Mouse (Mus musculus) lung, postnatal 0 days (tissue): ENCODE measurements around the gene Fyn. TPM values are rescaled to one million over a fixed set of nuclear protein-coding genes. Genes with fewer than 3 reads are reported as not detected.

Experiments used
- ATAC-seq: fragments of 200-750 bp; cut with Nextera tagmentation; 2 replicates; pipeline ENCODE4 v1.8.0; 2017; ENCODE audit warnings: moderate library complexity
- DNase-seq: peaks from one replicate; pipeline ENCODE4 v3.0.0-alpha.2; 2016; ENCODE audit warnings: low spot score
- H3K27ac ChIP-seq: fragments of 300-500 bp; sonication (generic); 2 replicates; pipeline ENCODE4 v1.5.1; 2014; ENCODE audit warnings: antibody characterized with exemption, mild to moderate bottlenecking, low read length, mixed read lengths
- H3K27me3 ChIP-seq: fragments of 300-500 bp; sonication (generic); replicated peaks from 2 replicates; pipeline ENCODE4 v1.6.1; 2014; ENCODE audit warnings: low read length, mixed read lengths; ENCODE audit not compliant: insufficient read depth
- H3K36me3 ChIP-seq: fragments of 300-500 bp; sonication (generic); 2 replicates; pipeline ENCODE4 v1.6.1; 2014; ENCODE audit warnings: low read length, mixed read lengths; ENCODE audit not compliant: insufficient read depth
- H3K4me1 ChIP-seq: fragments of 300-500 bp; sonication (generic); 2 replicates; pipeline ENCODE4 v1.6.1; 2014; ENCODE audit warnings: antibody characterized with exemption, low read depth, low read length, mixed read lengths; ENCODE audit not compliant: insufficient read depth
- H3K4me2 ChIP-seq: fragments of 300-500 bp; sonication (generic); replicated peaks from 2 replicates; pipeline ENCODE4 v1.6.1; 2014; ENCODE audit warnings: low read depth, mild to moderate bottlenecking, low read length, moderate library complexity, mixed read lengths
- H3K4me3 ChIP-seq: fragments of 300-500 bp; sonication (generic); 2 replicates; pipeline ENCODE4 v1.5.1; 2014; ENCODE audit warnings: low read depth, low read length
- H3K9ac ChIP-seq: fragments of 300-500 bp; sonication (generic); replicated peaks from 2 replicates; pipeline ENCODE4 v1.6.1; 2014; ENCODE audit warnings: low read depth, mild to moderate bottlenecking
- H3K9me3 ChIP-seq: fragments of 300-500 bp; sonication (generic); 2 replicates; pipeline ENCODE4 v1.6.1; 2016; ENCODE audit warnings: low read length, mixed read lengths
- CTCF ChIP-seq: IDR thresholded peaks from 2 replicates; pipeline ENCODE4 v1.5.1; 2016; ENCODE audit warnings: antibody characterized with exemption, mild to moderate bottlenecking
- EP300 ChIP-seq: IDR thresholded peaks from 2 replicates; pipeline ENCODE4 v1.6.1; 2016; ENCODE audit warnings: antibody characterized with exemption, mild to moderate bottlenecking, control low read depth
- WGBS: fragments of 180-500 bp; shearing (Covaris S2); extraction: QIAGEN DNeasy Blood & Tissue Kit; methylation state at CpG from one replicate; pipeline ENCODE4 v1.1.7; 2014; 5-methylcytosine and 5-hydroxymethylcytosine counted together
- polyA plus RNA-seq: library from polyadenylated mRNA; unstranded; fragments of >200 nt; fragmentation: Nextera tagmentation; extraction: Ambion mirVana; gene quantifications from 2 replicates; pipeline ENCODE4 v1.2.1, GENCODE M21; 2015

The Fyn gene
- polyA plus RNA-seq, 1 experiment from 2014 or later = 23.0 TPM

GRCm38 (mm10) chr10:39540995-39541394 lies 172.3 kb downstream of the Fyn start:
- DNase-seq (peak; percentile 43), ATAC-seq (peak; percentile 26)
- 0 out of 2 replicates have a peak overlapping the region, but pooled peaks have one; percentile 12 for H3K9ac ChIP-seq
- no peak overlapping the region for H3K27ac ChIP-seq
- no peak overlapping the region for H3K4me2 ChIP-seq
- H3K9me3 ChIP-seq = no peaks in the 10 kb centered on the region
- TF ChIP-seq CTCF = no peak
- TF ChIP-seq EP300 = no peak
- no peaks in the 10 kb centered on the region for H3K27me3 ChIP-seq
- no peaks in the 10 kb centered on the region for H3K36me3 ChIP-seq
- WGBS = 27% methylated on average over 7 of the region's 7 CpGs
- peaks cover 10% of the 10 kb centered on the region; the same call in 1 of the 2 replicates for H3K4me1 ChIP-seq
- no peak overlapping the region for H3K4me3 ChIP-seq

- no peak for TF ChIP-seq EP300
- no peak for TF ChIP-seq CTCF
- no peaks in the 10 kb centered on the region for H3K9me3 ChIP-seq
- no peak overlapping the region for H3K4me3 ChIP-seq
- ATAC-seq (no peak), DNase-seq (no peak)
- no peak overlapping the region for H3K9ac ChIP-seq
- no peak overlapping the region for H3K27ac ChIP-seq
- H3K36me3 ChIP-seq = no peaks in the 10 kb centered on the region
- no peak overlapping the region for H3K4me2 ChIP-seq
- H3K27me3 ChIP-seq = no peaks in the 10 kb centered on the region
- H3K4me1 ChIP-seq = peaks cover 10% of the 10 kb centered on the region; the same call in 1 of the 2 replicates
- WGBS = 47% methylated on average over 6 of the region's 6 CpGs
Observed at GRCm38 (mm10) chr10:39541451-39541874, 172.8 kb downstream of the Fyn start.

- 18% methylated on average over 7 of the region's 7 CpGs for whole genome bisulfite sequencing
- Histone ChIP-seq H3K4me2 (no peak overlapping the region), H3K9ac (no peak overlapping the region), H3K4me1 (peaks cover 8% of the 10 kb centered on the region; the same call in 1 of the 2 replicates), H3K27ac (no peak overlapping the region; the same call in 1 of the 2 replicates), H3K36me3 (no peaks in the 10 kb centered on the region), H3K4me3 (no peak overlapping the region), H3K27me3 (no peaks in the 10 kb centered on the region), H3K9me3 (no peaks in the 10 kb centered on the region)
- TF ChIP-seq CTCF = no peak
- TF ChIP-seq EP300 = no peak
- ATAC-seq (peak; percentile 16), DNase-seq (no peak)
Observed at GRCm38 (mm10) chr10:39541951-39542521, 173.4 kb downstream of the Fyn start.

GRCm38 (mm10) chr10:39542535-39543257 lies 174.0 kb downstream of the Fyn start:
- no peak overlapping the region; the same call in 1 of the 2 replicates for H3K27ac ChIP-seq
- DNase-seq (peak; percentile 44), ATAC-seq (peak; percentile 32)
- no peaks in the 10 kb centered on the region for H3K36me3 ChIP-seq
- no peak overlapping the region for H3K9ac ChIP-seq
- no peak overlapping the region for H3K4me3 ChIP-seq
- H3K4me2 ChIP-seq = no peak overlapping the region
- H3K27me3 ChIP-seq = no peaks in the 10 kb centered on the region
- TF ChIP-seq EP300 (no peak), CTCF (no peak)
- no peaks in the 10 kb centered on the region for H3K9me3 ChIP-seq
- peaks cover 6% of the 10 kb centered on the region; the same call in 1 of the 2 replicates for H3K4me1 ChIP-seq
- 45% methylated on average over 15 of the region's 15 CpGs for WGBS

- ATAC-seq = no peak; the same call in 1 of the 2 replicates
- Histone ChIP-seq H3K9ac (no peak overlapping the region), H3K9me3 (no peaks in the 10 kb centered on the region), H3K36me3 (no peaks in the 10 kb centered on the region), H3K27ac (no peak overlapping the region), H3K27me3 (no peaks in the 10 kb centered on the region), H3K4me3 (no peak overlapping the region), H3K4me1 (peaks cover 6% of the 10 kb centered on the region; the same call in 1 of the 2 replicates), H3K4me2 (no peak overlapping the region)
- WGBS = 80% methylated on average over 5 of the region's 5 CpGs
- no peak for DNase-seq
- TF ChIP-seq CTCF = no peak
- TF ChIP-seq EP300 = no peak
Observed at GRCm38 (mm10) chr10:39543258-39543770, 174.7 kb downstream of the Fyn start.

- DNase-seq (no peak), ATAC-seq (no peak)
- WGBS = 80% methylated on average over 3 of the region's 3 CpGs
- TF ChIP-seq EP300 (no peak), CTCF (no peak)
- H3K27me3 ChIP-seq = no peaks in the 10 kb centered on the region
- H3K9ac ChIP-seq = no peak overlapping the region
- peaks cover under 1% of the 10 kb centered on the region; the same call in 1 of the 2 replicates for H3K4me1 ChIP-seq
- no peaks in the 10 kb centered on the region for H3K9me3 ChIP-seq
- H3K4me2 ChIP-seq = no peak overlapping the region
- no peaks in the 10 kb centered on the region; the same call in 1 of the 2 replicates for H3K36me3 ChIP-seq
- H3K27ac ChIP-seq = no peak overlapping the region
- no peak overlapping the region for H3K4me3 ChIP-seq
Observed at GRCm38 (mm10) chr10:39547369-39548074, 178.9 kb downstream of the Fyn start.
